Mouse (Mus musculus): Measurements from ENCODE around the gene Tuba1a.

GRCm38 (mm10) chr15:98988787-98989186 lies 35.3 kb upstream of the Tuba1a start:
- TF ChIP-seq POLR2A (IDR thresholded peaks at IDR 0.05; ENCODE audit: low read depth, low read length) (no peak), CTCF (conservative IDR thresholded peaks at IDR 0.05; ENCODE audit: insufficient read depth, insufficient read length, low read depth, low read length) (no peak)
